Mouse (Mus musculus) telencephalon, adult 2 months (tissue): Measurements from ENCODE around the gene Kif6.

ENCODE experiments used
- DNase-seq: peaks from one replicate; pipeline ENCODE4 v3.0.0-alpha.2; 2011; ENCODE audit warnings: low read depth, low spot score

The Kif6 gene

GRCm38 (mm10) chr17:49736364-49736763, 121.4 kb downstream of the Kif6 start:
- no peak for DNase-seq

DNA sequence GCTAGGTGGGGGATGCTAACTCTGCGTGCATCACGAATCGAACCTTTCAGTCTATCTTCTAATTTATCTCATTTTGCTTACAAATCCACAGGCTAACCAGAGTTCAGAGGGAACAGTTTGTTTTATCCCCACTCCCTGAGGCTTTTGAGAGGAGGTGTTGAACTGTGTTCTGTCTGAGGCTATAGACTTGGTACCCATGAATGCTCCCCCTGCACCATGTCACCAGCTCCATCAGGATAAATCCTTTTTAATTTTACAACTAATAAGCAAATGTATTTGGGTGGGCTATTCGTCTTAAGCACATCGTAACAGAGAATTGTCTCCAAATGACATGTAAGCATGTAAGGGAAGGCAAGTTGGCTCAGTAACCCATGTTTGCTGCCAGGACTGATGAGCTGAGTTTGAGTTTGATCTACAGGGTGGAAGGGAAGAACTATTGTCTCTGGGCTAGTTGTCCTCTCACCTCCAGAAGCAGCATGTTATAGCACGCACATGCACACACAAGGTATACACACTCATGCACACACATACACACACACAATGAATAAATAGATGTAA, 122.4 kb downstream of the Kif6 start:
- DNase-seq: no peak

DNA sequence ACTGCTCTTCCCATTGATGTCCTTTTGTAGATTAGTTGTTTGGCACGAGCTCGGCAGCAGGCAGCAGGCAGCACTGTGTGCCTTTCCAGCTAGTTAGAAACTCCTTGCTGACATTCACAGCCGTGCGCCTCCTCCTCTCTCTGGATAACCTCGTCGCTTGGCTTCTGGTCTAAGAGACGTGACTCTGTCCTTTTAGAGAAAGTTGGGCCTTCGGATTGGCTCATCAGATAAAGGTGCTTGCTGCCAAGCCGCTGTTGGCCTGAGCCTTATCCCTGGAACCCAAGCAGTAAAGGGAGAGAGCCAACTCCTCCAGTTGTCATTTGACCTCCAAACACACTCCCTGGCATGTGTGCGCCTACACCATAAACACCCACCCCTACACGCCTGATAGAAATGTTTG, 123.4 kb downstream of the Kif6 start:
- DNase-seq: no peak

DNA sequence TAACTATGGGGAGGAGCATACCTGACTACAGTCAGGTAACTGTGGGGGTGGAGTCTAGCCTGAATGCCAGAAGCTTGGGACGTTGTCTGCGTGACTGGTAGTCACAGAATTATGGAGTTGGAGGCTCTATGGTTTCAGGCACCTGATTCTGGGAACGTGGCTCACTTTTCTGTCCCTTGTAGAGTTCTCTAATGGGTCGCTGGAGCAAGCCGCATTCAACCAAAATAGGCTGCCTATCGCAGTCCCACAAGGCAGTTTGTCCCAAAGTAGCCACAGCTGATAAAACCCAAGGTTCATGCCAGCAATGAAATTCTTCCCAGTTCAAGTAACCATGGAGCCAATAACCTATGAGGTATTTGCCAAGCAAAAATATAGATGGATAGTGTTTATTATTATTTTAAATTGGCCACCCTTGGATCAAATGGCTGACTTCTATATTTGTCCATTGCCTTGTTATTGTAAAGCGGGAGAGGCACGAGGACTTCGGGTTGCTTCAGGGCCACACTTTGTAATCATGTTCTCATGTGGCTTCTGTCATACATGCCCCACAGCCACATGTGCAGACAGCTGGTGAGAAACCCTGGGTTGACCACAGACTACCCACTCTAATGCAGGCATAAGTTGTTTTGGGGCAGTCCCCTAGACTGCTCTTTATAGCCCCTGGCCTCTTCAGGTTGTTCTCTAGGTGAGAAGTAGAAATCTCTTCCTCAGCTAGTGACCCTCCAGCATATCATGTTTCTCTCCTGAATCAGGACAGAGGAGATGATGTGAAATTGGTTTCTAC, 125.2 kb downstream of the Kif6 start:
- no peak for DNase-seq

DNA sequence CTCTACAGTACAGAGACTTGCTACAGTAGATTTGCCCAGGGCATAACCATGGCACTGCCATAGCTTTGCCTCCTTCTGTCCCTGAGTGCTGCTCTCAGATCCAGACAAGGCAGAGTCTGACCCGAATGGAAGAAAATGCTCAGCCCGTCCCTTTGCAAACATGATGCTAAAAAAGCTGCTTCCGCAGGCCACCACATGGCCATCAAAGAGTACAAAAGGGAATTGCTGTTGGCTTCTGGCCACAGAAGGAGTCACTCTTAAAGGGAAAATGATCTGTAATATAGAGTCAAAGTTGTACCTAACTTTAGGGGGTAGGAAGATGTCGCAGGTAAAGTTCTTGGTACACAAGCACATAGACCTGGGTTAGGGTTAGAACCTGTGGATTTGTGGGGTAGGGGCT, 126.2 kb downstream of the Kif6 start:
- no peak for DNase-seq

GRCm38 (mm10) chr17:49741927-49742326, 127.0 kb downstream of the Kif6 start:
- DNase-seq: no peak

DNA sequence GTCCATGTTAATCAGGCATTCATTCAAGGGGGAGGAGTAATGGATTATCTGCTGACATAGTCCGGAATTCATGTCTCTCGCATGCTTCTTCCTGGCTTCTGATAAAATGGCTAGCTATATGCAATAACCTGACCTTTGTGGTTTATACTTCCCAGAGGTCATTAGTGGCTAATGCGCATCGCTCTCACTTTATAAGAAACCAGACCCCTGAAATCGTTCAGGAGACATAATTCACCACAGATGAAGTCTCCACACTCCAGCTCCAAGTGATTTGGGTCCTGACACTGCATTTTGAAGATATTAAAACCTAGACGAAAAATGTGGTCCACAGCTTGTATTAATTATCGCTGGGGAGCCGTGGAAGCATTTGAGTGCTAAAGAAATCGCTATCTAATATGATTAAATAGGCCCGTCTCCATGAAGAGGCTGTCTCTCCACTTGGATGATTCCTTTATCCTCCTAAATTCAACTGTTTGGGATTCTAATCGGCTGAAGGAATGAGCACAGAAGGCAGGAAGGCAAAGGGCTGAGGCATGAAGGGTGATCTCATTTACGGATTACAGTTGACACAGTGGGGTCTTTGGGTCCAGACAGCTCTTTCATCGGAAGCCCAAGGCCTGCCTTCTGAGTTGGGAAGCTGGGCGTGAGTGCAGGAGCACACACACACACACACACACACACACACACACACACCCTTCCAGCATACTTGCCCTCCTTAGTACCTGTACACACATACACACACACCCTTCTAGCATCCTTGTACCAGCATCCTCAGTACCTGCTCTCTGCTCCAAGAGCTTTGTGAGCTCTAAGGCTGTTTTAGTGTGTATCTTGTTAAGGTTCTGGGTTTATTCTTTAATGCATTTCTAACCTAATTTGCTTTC, 128.9 kb downstream of the Kif6 start:
- DNase-seq: no peak

DNA sequence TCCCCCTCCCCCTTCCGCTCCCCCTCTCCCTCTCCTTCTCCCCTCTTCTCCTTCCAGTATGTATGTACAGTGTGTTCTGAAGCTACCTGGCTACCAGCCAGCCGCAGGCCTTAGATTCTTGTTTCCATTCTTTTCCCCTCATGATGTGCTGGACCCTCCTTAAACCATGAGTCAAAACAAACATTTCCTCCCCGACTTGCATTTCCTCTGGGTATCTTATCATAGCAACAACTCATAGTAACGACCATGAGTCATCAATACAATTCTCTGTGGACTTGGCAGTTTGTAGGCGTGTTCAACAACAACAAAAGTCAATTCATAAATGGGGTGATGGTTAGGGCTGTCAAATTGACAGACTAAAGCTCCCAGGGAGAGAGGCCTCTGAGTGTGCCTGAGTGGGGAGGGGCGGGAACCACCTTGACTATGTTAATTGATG, 136.0 kb downstream of the Kif6 start:
- DNase-seq: no peak

DNA sequence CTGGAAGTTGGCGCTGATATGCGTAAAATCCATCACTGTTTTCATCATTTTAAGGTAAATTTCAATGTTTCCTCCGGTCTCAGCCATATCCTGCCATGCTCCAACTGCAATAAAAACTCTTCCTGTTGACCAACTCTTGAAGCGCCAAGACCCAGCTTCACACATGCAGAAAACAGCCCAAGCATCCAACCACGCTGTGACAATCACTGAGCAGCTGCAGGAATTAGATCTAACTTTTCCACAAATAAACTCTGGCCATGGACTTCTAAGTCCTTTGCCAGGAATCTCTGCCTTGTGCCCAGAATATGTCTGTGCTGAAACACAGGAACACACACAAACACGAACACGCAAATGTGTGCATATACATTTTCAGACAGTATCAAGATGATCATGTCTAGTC, 138.9 kb downstream of the Kif6 start:
- DNase-seq: no peak

DNA sequence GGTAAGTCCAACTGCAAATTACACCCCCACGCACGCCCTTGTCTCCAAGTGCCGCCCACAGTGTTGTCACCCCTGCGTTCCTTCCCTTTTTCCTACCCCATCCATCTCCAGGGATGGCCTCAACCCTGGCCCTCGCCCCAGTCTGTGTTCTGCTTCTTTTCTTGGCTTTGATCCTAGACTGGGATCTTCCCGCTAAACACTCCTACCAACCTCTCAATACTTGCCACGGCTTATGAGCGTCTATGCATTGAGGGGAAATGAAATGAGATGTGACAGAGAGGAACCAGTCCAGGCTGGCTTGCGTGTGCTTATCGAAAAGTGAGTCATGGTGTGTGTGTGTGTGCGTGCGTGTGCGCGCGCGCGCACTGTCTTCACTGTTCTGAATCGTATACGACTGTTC, 141.9 kb downstream of the Kif6 start:
- DNase-seq: no peak

GRCm38 (mm10) chr17:49759047-49759446, 144.1 kb downstream of the Kif6 start:
- DNase-seq: no peak

GRCm38 (mm10) chr17:49761260-49761659, 146.3 kb downstream of the Kif6 start:
- DNase-seq: no peak

DNA sequence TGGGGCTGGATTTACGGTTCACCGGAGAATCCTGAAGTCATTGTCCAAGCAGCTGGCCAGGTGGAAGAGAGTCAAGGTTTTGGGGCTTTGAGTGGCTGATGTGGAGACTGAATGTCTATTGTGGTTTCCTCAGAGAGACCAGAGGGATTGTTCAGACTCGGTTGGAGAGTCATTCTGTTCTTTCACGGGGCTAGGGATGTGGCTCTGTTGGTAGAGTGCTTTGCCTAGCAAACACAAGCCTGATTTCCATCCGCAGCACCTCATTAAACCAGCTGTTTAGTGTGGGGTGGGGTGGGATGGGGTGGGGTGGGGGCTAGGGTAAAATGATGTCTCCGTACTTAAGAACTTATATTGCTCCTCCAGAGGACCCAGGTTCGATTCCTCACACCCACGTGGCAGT, 146.9 kb downstream of the Kif6 start:
- DNase-seq: no peak

- no peak for DNase-seq
Measured at GRCm38 (mm10) chr17:49764963-49765362, 150.0 kb downstream of the Kif6 start.

GRCm38 (mm10) chr17:49767717-49768370, 152.9 kb downstream of the Kif6 start:
- no peak for DNase-seq

DNA sequence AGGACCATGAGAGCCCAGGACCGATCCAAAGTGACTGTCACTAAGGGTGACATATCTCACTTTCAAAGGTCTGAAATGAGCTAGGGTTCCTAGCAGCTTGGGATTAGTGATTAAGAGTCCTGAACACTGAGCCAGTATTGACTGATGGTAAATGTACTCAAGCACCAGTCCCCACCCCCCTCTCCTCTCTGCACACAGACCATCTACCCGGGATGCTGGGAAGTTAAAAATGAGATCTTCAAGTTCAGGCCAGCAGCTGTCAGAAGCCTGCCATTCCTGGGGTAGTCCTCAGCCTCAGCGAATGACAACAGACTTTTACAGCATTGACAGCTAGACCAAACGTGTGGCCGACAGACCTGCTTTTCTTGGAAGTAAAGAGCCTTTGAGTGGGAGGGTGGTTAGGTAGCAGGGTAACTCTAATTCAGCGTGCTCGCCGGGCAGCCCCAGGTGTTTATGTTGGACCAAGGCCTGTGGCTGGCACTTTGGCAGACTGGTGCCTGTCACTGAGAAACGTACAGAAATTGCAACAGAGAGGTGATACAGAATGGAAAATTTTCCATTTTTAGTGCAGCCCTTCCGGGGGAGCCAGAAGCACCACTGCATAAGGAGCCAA, 156.9 kb downstream of the Kif6 start:
- no peak for DNase-seq

DNA sequence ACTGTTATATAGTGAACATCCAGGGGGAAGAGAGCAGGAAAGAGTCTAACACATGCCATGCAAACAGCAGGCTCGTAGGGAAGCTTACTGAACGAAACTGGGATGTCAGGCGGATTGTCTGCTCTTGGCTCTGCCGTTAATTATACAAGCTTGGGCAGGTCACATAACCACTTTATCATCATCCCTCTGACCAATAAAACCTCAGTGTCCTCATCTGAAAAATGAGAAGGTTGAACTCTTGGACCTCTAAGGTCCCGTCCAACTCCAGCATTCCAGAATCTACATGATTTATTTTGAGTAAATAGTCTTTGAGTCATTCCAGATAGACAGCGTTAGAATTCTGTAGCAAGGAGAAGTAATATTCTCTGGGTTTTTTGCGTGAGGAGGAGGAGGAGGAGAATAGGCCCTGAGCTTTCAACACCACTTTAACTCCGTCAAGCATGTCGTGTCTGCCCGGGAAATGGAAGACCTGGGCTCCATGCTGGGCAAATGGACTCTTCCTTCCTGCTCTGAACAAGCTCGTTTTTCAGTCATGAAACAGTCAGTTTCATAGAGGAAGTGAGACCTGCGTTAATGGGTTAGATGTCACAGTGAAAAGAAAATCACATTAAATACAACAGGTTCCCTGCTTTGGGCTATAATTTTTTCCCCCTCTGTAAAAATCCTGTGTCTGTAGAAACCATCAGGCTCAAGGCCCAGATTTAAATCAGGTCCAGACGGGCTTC, 162.3 kb downstream of the Kif6 start:
- DNase-seq: no peak

GRCm38 (mm10) chr17:49779066-49779465, 164.1 kb downstream of the Kif6 start:
- DNase-seq: no peak

DNA sequence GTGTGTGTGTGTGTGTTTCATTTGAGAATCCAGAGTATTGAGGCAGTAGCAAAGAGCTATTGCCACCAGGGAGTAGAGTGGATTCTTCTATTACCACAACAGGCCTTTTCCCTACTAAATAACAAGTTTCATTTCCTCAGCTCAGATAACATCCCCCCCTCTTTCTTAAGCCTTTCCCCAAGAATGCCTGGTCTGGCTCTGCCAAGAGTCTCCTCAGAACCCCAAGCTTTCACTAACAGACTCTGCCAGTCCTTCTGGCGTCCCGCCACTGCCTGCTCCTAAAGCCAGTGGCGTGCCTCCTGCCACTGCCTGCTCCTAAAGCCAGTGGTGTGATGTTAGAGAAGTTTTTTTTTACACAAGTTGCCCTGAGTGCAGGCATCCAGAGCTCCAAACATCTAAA, 164.6 kb downstream of the Kif6 start:
- no peak for DNase-seq

- no peak for DNase-seq
Measured at GRCm38 (mm10) chr17:49785851-49786250, 170.9 kb downstream of the Kif6 start.

DNA sequence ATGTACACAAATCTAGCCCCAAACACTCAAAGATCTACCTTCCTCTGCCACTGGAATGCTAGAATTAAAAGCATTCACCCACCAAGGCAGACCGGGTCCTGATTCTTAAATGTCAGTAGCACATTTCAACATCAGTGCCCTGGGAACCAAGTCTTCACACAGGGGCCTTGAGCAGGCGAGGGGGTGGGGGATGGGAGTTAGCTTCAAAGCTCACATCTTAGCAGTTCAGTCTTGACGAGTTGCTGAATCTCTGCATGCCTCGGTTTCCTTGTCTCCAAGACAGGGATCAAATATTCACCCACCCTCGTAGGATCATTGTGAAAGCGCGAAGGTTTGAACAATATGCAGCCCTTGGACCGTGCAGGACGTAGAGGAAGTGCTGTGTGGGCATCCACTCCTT, 172.4 kb downstream of the Kif6 start:
- no peak for DNase-seq
